Mouse (Mus musculus) embryonic stem cell, embryonic (primary cell): ENCODE results near the gene Mapk11.

Source experiments
- CTCF ChIA-PET, 4 experiments: fragments of 300-600 bp in 2 of 4; fragments of 350-600 bp in 2 of 4; sonication (Branson Sonifier 250); formaldehyde crosslinking; loops; one replicate each; lab custom pipeline; 2022; ENCODE audit warnings: inconsistent platforms in 2 of 4; lab: Charles Lee
- POLR2A ChIA-PET, 4 experiments: fragments of 300-600 bp in 2 of 4; fragments of 350-600 bp in 2 of 4; sonication (Branson Sonifier 250); formaldehyde crosslinking; loops; one replicate each; lab custom pipeline; 2022; ENCODE audit warnings: antibody characterized with exemption in 4 of 4, inconsistent platforms in 1 of 4; lab: Charles Lee

The Mapk11 gene

DNA sequence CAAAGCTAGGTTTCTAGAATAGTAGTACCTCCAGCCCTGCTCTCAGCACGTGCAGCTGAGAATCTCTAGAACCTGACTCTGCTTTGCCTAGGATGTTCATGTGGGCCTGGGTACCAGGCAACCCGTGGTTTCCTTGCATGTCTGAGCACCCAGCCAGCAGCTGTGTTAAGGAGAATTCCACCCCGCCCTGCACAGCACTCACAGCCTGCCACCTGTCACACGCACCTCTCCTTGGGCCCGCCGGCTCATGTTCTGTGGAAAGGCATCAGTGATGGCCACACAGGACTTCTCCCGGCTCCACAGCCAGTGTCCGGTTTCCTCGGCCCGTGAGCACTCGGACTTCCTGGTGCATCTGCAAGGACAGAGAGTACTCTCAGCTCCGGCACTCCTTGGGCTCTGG, 16.1 kb upstream of the Mapk11 start:
- ChIA-PET POLR2A (interaction anchor here in 3 of 4 experiments (0.5 to 4.7 kb wide), 9 partner anchors 8 to 298 kb away, joined by 3 to 38 read pairs (median 4); partner anchors contain the start of gene Mapk11 (in 1 of the 3)), CTCF (interaction anchor here in 1 of 4 experiments (1.4 kb wide), 1 partner anchor 30 kb away, joined by 3 read pairs; no protein-coding TSS in a partner anchor)

DNA sequence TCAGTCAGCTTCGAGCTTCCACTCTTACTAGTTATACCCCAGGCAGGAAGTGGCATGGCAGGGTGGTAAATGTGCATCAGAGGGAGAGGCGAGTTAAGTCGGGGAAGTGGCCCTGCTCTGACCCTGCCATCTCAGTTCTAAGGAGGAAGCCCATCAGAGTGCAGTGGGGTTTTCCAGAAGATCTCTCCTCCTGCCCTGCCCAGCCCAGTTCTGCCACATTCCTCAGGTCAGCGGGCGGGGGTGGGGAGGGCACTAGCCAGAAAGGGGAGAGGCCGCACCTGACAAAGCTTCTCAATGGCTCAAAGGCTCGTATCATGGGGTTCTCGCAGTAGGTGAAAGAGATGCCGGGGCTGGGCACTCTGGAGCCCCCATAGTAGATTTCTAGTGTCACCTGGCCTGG, 12.0 kb upstream of the Mapk11 start:
- POLR2A ChIA-PET: interaction anchor here in 2 of 4 experiments (0.6 to 2.2 kb wide), 7 partner anchors 8 to 194 kb away, joined by 3 to 7 read pairs (median 3); partner anchors contain the start of genes Lmf2 (in 1 of the 2) and Ncaph2 (in 1 of the 2)
- CTCF ChIA-PET: interaction anchor here in 1 of 4 experiments (1.2 to 2.1 kb wide), 2 partner anchors 12 to 33 kb away, joined by 3 to 5 read pairs; partner anchors contain the start of gene Hdac10

DNA sequence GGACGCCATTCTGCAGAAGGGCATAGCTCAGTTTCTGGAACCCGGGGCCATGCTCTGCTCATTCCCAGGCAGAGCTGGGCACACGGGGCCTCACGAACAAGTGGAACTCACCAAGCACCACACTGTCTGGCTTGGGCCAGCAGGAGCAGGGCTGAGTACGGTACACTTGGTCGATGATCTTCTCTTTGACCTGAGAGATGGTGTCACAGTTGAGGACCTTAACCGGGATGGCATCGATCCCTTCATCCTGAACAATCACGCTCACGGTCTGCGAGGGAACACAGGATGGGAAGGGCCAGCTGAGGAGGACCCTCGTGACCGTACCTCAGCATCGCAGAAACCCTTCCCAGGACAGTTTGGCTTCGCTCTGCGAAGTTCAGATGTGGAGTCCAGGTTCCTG, 9.1 kb upstream of the Mapk11 start:
- POLR2A ChIA-PET: interaction anchor here in 2 of 4 experiments (0.6 to 2.0 kb wide), 15 partner anchors 9 to 54 kb away, joined by 3 to 9 read pairs (median 4); partner anchors contain the start of genes Mapk11 (in 2 of the 2) and Hdac10 (in 1 of the 2)
- CTCF ChIA-PET: interaction anchor here in 3 of 4 experiments (1.0 to 2.1 kb wide), 10 partner anchors 8 to 286 kb away, joined by 3 to 6 read pairs (median 4); partner anchors contain the start of genes Hdac10 (in 1 of the 3) and Sco2 (in 1 of the 3)

DNA sequence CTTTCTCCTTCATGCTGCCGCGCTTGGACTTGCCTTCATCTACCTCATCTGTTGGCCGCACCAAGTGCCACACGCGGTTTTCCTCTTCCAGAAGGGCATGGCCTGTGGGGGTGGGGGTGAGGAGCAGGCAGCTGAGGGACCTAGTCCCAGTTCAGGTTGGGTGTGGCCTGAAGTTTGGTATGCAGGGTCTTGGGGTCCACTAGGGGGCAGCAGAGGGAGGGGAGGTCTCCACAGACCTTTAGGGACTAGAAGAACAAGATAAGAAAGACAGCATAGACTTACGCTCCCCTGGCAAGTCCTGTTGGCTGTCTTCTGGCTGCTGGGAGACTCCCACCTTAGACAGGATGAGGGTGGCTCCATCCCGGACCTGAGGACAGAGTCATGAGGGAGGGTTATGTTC, 8.5 kb upstream of the Mapk11 start:
- ChIA-PET POLR2A (interaction anchor here in 3 of 4 experiments (0.7 to 2.0 kb wide), 9 partner anchors 10 to 40 kb away, joined by 3 to 8 read pairs (median 4); partner anchors contain the start of gene Hdac10 (in 1 of the 3)), CTCF (interaction anchor here in 3 of 4 experiments (0.6 to 2.1 kb wide), 13 partner anchors 8 to 286 kb away, joined by 3 to 6 read pairs (median 4); partner anchors contain the start of genes Hdac10 (in 2 of the 3), Mapk12 (in 1 of the 3) and Sco2 (in 1 of the 3))

DNA sequence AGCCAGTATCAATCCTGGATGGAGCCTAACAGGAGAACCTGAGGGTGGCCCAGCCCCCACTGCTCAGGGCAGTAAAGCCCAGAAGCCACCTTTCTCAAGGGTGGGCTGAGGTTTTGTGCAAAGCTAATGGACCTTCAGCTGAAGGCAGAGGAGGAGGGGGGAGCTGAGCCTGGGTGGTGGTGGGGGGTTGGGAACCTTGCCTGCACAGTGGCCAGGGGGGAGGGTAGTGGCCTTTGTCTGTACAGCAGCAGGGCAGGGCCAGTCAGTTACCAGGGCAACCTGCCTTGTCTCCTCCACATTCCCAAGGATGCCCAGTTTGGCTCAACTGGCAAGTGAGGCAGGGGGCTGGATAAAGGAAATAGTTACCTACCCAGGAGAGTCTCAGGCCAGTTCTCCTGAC, 2.9 kb upstream of the Mapk11 start:
- POLR2A ChIA-PET: interaction anchor here in 2 of 4 experiments (0.6 to 1.6 kb wide), 7 partner anchors 10 to 605 kb away, joined by 3 to 6 read pairs (median 3); no protein-coding TSS in a partner anchor
- CTCF ChIA-PET: interaction anchor here in 1 of 4 experiments (0.6 to 1.1 kb wide), 2 partner anchors 24 to 59 kb away, joined by 3 to 6 read pairs; partner anchors contain the start of genes Hdac10 and Ppp6r2

DNA sequence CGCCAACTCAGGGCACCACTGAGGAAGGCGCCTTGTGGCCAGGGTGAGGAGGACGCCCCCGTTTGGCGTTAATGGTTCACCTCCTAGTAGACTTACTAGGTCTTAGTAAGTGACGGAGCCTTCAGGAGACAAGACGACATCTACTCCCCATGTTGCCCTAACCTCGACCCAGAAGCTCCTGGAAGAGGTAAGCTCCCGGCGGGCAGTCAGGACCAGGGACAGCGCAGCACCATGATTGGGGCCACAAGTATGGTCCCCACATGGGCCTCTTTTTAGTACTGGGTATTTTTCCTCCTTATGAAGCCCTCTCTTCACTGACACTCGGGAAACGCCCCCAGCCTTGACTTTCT, 588 bp upstream of the Mapk11 start:
- CTCF ChIA-PET: interaction anchor here in 3 of 4 experiments (0.6 to 3.1 kb wide), 9 partner anchors 8 to 322 kb away, joined by 3 to 11 read pairs (median 4); partner anchors contain the start of genes Hdac10 (in 2 of the 3), Dennd6b (in 1 of the 3) and Tubgcp6 (in 1 of the 3)
- POLR2A ChIA-PET: interaction anchor here (0.7 to 2.5 kb wide), 27 partner anchors 9 to 397 kb away, joined by 3 to 11 read pairs (median 4); partner anchors contain the start of genes Mapk12 (in 3 of the 4), Hdac10 (in 2 of the 4), C730034F03Rik (in 1 of the 4) and Chkb (in 1 of the 4)

DNA sequence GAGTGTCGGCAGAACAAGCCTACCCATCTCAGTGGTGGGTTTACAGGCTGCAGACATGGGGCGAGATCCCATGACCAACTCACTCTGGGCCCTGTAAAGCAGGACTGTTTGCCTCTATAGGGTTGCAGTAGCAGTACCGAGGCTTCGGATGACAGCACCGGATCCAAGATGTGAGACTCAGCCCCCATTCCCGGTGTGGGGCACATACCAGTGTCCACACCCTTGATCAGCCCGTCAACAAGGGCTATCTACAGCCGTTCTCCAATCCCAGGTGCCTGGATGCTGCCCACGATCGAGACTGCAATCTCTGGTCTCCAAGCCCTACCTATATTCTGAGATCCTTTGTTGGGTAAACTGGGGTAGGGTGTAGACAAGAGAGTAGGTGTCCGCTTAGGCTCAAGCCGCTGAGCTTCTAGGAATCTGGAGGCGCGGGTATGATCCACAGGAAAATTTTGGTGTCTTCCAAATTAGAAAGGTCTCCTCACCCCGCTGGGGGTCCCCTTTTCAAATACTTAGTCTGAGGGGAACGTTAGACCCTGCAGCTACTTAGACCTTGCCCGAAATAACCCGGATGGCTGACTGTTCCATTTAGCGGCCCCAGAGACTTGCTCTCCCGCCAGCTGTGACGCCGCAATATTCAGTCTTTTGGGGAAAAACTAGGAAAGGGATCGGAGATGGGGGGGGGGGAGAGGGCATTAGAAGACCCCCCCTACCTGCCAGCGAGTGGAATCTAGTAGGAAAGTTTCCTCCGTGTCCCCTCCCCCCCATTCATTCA, 745 bp downstream of the Mapk11 start:
- ChIA-PET CTCF (interaction anchor here in 3 of 4 experiments (0.6 to 3.1 kb wide), 10 partner anchors 20 to 1017 kb away, joined by 3 to 11 read pairs (median 4); partner anchors contain the start of genes Hdac10 (in 2 of the 3), Tubgcp6 (in 2 of the 3) and Dennd6b (in 1 of the 3)), POLR2A (interaction anchor here (0.6 to 2.5 kb wide), 20 partner anchors 9 to 440 kb away, joined by 3 to 11 read pairs (median 5); partner anchors contain the start of genes C730034F03Rik (in 1 of the 4), Chkb (in 1 of the 4), Dennd6b (in 1 of the 4) and Gm44502 (in 1 of the 4))

DNA sequence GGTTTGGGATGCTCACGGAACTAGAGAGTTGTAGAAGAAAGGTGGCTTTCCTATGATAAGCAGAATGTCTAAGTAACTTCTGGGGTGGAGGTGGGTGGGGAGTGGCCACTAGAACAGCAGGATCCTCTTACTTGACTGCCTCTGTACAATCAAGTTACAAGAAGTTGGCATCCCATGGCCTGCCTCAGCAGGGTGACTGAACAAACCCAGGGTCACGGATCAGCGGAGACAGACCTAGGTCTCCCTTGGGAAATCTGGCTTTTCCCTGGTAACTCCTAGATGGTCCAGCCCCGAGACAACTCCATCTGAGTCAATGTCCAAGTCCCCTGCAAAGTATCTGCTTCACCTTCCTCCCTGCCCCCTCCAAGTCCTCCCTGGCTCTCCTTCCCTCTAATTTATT, 1.5 kb downstream of the Mapk11 start:
- CTCF ChIA-PET: no interaction called here

DNA sequence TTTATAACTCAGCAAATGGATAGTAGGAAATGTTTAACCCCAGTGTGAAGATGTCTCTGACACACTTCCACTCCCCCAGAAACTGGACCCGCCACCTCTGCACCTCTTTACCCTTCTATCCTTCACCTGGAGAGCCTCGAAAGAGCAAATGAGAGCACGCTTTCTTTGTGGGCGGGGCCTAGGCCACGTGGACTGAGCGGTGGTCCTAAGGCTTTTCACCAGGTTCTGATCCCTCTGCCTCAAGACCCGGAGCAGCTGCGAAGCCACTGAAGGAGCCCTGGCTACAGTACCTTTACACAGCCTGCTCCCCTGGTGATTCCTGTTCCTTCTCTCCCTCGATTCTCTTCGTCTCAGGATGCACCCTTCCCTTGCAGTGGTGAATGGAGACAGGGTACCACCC, 2.0 kb downstream of the Mapk11 start:
- ChIA-PET POLR2A (interaction anchor here in 2 of 4 experiments (1.0 to 2.0 kb wide), 3 partner anchors 24 to 30 kb away, joined by 3 to 4 read pairs (median 4); partner anchors contain the start of gene Tubgcp6 (in 1 of the 2)), CTCF (no interaction called here)

More for the DNA sequence above, 1.5 kb downstream of the Mapk11 start:
- POLR2A ChIA-PET: no interaction called here

DNA sequence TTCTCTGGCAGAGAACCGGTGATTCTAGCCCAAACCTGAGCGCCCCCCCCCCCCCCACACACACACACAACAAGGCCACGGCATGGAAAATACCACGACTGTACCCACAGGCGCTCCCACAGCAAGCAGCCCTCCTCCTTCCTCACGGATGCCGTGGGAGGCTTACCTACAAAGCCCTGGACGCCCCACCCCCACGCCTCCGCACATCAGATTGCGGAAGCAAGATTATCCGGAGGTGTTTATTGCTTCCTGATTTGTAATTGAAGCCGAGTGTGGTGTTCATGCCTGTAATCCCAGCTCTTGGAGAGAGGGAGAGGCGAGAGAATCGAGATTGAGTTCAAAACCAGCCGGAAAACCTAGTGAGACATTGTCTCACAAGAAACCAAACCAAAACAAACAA, 2.4 kb downstream of the Mapk11 start:
- POLR2A ChIA-PET: interaction anchor here in 3 of 4 experiments (0.7 to 2.0 kb wide), 15 partner anchors 18 to 430 kb away, joined by 3 to 5 read pairs (median 4); partner anchors contain the start of genes Pim3 (in 1 of the 3), Sco2 (in 1 of the 3) and Tubgcp6 (in 1 of the 3)
- CTCF ChIA-PET: interaction anchor here in 2 of 4 experiments (0.6 to 1.8 kb wide), 5 partner anchors 9 to 103 kb away, joined by 3 to 7 read pairs (median 4); partner anchors contain the start of gene Hdac10 (in 1 of the 2)

DNA sequence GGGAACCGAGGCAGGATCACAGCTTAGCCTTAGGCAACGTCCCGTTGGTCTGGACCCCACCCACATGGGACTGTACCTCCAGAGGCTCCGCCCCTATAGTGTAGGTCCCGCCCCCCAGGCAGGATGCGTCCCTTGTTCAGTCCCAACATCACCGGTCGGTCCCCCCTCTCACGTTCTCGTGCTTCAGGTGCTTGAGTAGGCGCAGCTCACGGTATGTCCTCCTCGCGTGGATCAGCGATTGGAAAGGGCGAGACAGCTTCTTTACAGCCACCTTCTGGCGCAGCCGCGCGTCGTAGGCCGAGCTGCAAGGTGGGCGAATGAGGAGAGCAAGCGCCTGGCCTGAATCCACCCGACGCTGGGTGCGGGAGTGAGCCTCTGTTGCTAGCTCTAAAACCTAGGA, 2.9 kb downstream of the Mapk11 start:
- POLR2A ChIA-PET: interaction anchor here in 3 of 4 experiments (0.6 to 2.0 kb wide), 22 partner anchors 17 to 751 kb away, joined by 3 to 7 read pairs (median 3); partner anchors contain the start of genes Hdac10 (in 1 of the 3), Pim3 (in 1 of the 3), Sco2 (in 1 of the 3) and Tubgcp6 (in 1 of the 3)
- CTCF ChIA-PET: interaction anchor here in 3 of 4 experiments (0.6 to 1.8 kb wide), 7 partner anchors 9 to 104 kb away, joined by 3 to 7 read pairs (median 4); partner anchors contain the start of gene Hdac10 (in 2 of the 3)

DNA sequence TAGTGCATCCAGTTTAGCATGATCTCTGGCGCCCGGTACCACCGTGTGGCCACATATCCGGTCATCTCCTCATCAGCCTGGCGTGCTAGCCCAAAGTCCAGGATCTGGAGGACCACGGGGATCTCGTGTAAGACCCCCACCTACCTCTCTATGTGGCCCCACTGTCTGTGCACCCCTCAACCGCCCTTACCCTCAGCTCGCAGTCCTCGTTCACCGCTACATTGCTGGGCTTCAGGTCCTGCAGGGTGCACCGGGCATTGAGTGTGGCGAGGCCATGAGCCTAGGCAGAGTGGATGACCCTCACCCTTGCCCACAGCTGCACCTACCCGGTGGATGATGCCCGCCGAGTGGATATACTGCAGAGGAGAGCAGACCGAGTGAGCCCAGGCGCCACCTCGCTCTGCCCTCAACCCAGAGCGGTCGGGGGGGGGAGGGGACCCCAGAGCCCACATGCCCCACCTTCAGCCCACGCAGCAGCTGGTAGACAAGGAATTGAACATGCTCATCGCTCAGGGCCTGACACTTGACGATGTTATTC, 3.5 kb downstream of the Mapk11 start:
- ChIA-PET CTCF (interaction anchor here in 3 of 4 experiments (0.6 to 1.8 kb wide), 5 partner anchors 10 to 50 kb away, joined by 3 to 6 read pairs (median 4); partner anchors contain the start of gene Hdac10 (in 2 of the 3)), POLR2A (interaction anchor here in 3 of 4 experiments (0.5 to 2.0 kb wide), 19 partner anchors 18 to 752 kb away, joined by 3 to 7 read pairs (median 3); partner anchors contain the start of genes Dennd6b (in 1 of the 3), Hdac10 (in 1 of the 3), Pim3 (in 1 of the 3) and Sco2 (in 1 of the 3))

DNA sequence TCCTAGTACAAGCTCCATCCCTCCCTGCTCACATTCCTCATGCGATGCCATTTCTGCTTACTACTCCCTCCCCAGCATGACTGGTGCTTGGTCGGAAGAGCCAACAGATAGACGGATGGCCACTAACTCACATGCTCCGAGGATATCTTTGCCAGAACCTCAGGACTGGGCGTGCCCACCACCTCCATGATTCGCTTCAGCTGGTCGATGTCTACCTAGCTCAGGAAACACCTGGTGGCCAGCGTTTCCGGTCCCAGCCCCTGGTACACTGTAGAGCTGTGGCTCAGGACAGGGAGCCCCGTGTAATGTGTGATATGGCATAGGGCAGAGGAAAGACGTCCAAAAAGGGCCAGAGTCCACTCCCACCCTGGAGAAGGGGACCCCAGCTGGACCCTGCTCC, 4.5 kb downstream of the Mapk11 start:
- CTCF ChIA-PET: interaction anchor here in 2 of 4 experiments (1.1 to 1.8 kb wide), 2 partner anchors 17 kb away, joined by 3 to 6 read pairs; partner anchors contain the start of gene Hdac10 (in 1 of the 2)
- POLR2A ChIA-PET: interaction anchor here in 3 of 4 experiments (0.6 to 1.4 kb wide), 4 partner anchors 22 to 358 kb away, joined by 3 to 4 read pairs (median 3); partner anchors contain the start of genes Dennd6b (in 1 of the 3) and Tubgcp6 (in 1 of the 3)

DNA sequence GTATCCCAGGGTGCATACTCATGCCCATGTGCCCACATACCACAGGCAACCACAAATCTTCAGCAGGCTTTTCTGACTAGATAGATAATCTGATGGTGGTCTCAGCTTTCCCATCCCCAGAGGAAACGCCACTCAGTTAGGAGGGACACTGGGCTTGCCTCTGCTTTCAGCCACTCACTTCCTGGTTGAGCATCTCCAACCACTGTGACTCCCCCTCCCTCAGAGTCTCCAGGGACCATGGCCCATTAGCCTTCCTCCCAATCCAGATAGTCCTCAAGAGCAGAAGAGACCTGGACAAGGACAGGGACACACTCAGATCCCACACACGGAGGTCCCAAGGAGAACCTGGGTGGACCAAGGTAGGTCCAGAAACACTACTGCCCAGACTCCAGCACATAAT, 6.3 kb downstream of the Mapk11 start:
- CTCF ChIA-PET: interaction anchor here in 1 of 4 experiments (2.8 kb wide), 1 partner anchor 15 kb away, joined by 8 read pairs; the partner anchor contains the start of gene Hdac10
- POLR2A ChIA-PET: interaction anchor here in 1 of 4 experiments (0.8 kb wide), 1 partner anchor 72 kb away, joined by 4 read pairs; no protein-coding TSS in a partner anchor

DNA sequence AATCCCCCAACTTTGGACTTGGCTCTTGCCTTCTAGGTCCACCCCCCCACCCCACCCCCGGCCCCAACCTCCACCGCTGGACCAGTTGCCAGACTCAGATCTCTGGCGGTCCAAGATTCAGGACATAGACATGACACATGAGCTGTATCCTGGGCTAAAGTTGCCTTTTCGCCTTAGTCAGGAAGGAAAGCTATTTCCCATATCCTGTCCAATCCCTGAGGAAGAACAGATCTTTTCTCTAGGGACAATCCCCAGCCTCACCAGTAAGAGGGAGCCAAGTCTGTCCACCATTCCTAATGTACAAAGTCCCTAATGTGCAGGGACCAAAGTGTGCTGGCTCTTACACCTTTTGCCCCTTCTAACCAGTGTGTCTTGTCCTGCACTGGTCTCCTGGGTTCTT, 7.5 kb downstream of the Mapk11 start:
- ChIA-PET POLR2A (interaction anchor here (0.6 to 2.5 kb wide), 9 partner anchors 15 to 426 kb away, joined by 3 to 8 read pairs (median 3); partner anchors contain the start of gene Tubgcp6 (in 1 of the 4)), CTCF (interaction anchor here in 3 of 4 experiments (0.6 to 3.1 kb wide), 3 partner anchors 14 to 147 kb away, joined by 6 to 22 read pairs (median 8); partner anchors contain the start of gene Hdac10 (in 2 of the 3))

DNA sequence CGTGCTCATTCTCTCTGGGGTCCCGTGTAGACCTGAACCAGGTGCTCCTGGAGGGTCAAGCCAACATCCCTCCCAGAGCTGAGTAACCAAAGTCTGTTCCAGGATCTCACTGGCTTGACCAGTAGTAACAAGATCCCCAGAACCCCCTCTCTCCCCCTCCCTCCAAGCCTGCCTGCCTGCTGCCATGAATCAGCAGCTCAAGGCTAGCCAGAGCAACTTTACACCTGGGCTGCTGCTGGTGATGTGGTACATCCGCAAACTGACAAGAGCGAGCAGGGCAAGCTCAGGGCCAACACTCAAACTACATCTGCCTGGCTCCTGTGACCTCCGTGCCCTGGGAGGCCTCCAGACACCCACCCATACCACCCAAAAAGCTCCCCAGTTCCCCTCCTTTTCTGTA, 8.0 kb downstream of the Mapk11 start:
- POLR2A ChIA-PET: interaction anchor here (0.6 to 2.5 kb wide), 13 partner anchors 9 to 425 kb away, joined by 3 to 16 read pairs (median 3); partner anchors contain the start of genes Hdac10 (in 1 of the 4), Pim3 (in 1 of the 4), Selenoo (in 1 of the 4) and Tubgcp6 (in 1 of the 4)
- CTCF ChIA-PET: interaction anchor here in 3 of 4 experiments (1.2 to 3.1 kb wide), 4 partner anchors 13 to 16 kb away, joined by 4 to 22 read pairs (median 6); partner anchors contain the start of gene Hdac10 (in 3 of the 3)
